Mouse (Mus musculus): Measurements from ENCODE around the gene Polr2l. TPM values are rescaled to one million over a fixed set of nuclear protein-coding genes. Genes with fewer than 3 reads are reported as not detected.
"Not testable (repeated sequence)": the region's sequence is repeated elsewhere in the genome, so short reads cannot be mapped to it uniquely, and the experiment has no call there.

Gene Polr2l
- polyA plus RNA-seq, 1 experiment from 2014 or later: 95.7 TPM

DNA sequence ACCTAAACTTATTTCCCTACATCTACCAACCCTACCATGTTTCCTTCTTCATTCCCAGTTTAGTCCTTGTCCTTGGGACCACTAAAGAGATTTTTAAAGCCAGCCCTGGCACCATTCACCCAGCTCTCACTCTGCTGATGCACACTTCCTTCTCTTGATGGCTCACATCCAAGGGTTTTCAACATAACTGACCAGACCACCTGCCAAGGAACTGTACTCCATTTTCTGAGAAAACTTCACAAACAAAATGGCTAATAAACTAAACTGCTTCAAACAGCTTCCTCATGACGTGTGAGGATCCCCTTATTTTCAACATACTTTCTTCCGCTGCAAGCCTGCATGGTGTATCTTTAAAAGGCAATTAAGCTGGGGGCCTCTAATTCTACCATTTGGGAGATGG lies 21.3 kb downstream of the Polr2l start:
- Histone ChIP-seq H3K4me3 (no peak overlapping the region), H3K27me3 (ENCODE audit: poor library complexity, severe bottlenecking) (peaks cover 18% of the 10 kb centered on the region), H3K36me3 (replicated peaks) (peaks cover 45% of the 10 kb centered on the region), H3K9me3 (no peaks in the 10 kb centered on the region), H3K4me1 (peaks cover 37% of the 10 kb centered on the region), H3K27ac (no peak overlapping the region)
- DNase-seq (ENCODE audit: extremely low spot score, low spot score): no peak
- 82% methylated on average over 2 of the region's 2 CpGs for WGBS

DNA sequence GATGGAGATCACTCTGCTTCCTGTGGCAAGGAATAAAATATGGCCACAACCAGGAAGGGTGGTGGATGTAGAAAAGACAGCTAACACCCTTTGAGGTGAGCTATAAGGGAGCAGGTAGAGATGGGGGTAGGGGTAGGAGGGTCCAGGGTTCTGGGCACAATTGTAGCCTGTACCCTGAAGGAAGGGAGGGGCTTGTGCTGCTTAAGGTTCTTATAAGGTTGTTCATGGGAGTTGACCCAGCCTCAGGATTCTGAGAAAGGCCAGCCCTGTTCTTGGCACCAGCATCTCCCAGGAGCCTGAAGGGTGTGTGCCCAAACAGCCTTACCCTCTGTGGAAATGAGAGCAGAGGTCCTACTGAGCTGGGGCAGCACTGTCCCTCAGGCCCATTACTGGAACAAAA lies 23.0 kb downstream of the Polr2l start:
- no peak for DNase-seq (ENCODE audit: extremely low spot score, low spot score)
- Histone ChIP-seq H3K36me3 (replicated peaks) (peaks cover 49% of the 10 kb centered on the region), H3K4me3 (no peak overlapping the region), H3K4me1 (peaks cover 45% of the 10 kb centered on the region), H3K9me3 (no peaks in the 10 kb centered on the region), H3K27ac (no peak overlapping the region), H3K27me3 (ENCODE audit: poor library complexity, severe bottlenecking) (peaks cover 8% of the 10 kb centered on the region; the same call in 1 of the 2 replicates)

DNA sequence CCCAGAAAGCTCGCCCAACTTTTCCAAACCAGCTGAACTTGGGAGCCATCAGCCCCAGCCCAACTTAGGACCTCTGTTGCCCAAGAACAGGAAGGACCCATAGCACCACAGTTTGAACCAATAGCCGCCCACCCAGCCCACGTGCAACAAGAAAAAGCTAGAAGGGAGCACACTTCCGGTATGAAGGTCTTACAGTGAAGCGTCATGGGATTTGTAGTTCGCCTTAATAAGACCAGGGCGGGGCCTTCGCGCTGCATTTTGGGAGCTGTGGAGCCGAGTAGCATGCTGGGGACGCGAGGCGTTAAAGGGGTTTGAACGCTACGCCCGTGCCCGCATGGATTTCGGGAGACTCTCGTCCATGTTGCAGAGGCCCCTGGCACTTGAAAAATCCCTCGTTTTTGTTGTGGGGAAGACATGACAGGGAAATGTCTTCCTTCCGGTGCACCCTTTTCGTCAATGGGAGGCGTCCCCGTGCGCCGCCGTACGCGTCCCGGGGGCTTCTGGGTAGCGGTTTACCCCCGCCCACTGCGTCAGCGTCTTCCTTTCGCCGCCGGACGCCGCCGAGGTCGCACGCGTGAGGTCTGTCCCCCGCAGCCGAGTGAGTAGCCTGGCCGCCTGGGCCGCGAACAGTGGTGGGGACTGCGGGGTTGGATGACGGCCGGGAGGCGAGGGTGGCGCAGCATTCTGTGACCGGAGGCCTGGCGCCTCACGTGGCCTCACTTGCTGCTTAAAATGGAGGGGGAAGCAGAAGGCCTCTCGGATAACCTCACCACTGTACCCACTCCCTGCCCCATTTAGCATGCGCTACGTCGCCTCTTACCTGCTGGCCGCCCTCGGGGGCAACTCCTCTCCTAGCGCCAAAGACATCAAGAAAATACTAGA lies 27.6 kb downstream of the Polr2l start, which contains the start of gene Rplp2:
Gene Rplp2, plus strand, starts transcription at position 261 of the 882 bp plus-strand sequence.
- WGBS: under 1% methylated on average over 63 of the region's 63 CpGs
- Histone ChIP-seq H3K4me1 (peaks cover 43% of the 10 kb centered on the region), H3K27me3 (ENCODE audit: poor library complexity, severe bottlenecking) (no peaks in the 10 kb centered on the region), H3K9me3 (no peaks in the 10 kb centered on the region), H3K27ac (peak within 1 kb of the TSS; percentile 95), H3K4me3 (peak within 1 kb of the TSS; percentile 84), H3K36me3 (replicated peaks) (peaks cover 45% of the 10 kb centered on the region)
- DNase-seq (ENCODE audit: extremely low spot score, low spot score): peak; percentile 95

DNA sequence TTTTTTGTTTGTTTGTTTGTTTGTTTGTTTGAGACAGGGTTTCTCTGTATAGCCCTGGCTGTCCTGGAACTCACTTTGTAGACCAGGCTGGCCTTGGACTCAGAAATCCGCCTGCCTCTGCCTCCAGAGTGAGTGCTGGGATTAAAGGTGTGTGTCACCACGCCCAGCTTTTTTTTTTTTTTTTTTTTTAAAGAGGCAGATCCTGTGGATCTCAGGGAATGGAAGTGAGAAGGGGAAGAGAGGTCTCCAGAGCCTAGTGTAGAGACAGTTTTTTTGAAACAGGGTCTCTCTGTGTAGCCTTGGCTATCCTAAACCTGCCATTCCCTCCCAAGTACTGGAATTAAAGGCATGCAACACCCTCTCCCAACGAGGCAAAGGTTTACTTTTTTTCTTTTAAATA lies 28.6 kb downstream of the Polr2l start:
- H3K9me3 ChIP-seq; H3K27me3 ChIP-seq (ENCODE audit: poor library complexity, severe bottlenecking); DNase-seq (ENCODE audit: extremely low spot score, low spot score): not testable (repeated sequence)
- Histone ChIP-seq H3K36me3 (replicated peaks) (peaks cover 45% of the 10 kb centered on the region), H3K4me1 (peaks cover 53% of the 10 kb centered on the region), H3K27ac (peak overlapping the region; percentile 95), H3K4me3 (peak overlapping the region; percentile 84; the same call in 1 of the 2 replicates)
- 85% methylated on average over 3 of the region's 3 CpGs for whole genome bisulfite sequencing

DNA sequence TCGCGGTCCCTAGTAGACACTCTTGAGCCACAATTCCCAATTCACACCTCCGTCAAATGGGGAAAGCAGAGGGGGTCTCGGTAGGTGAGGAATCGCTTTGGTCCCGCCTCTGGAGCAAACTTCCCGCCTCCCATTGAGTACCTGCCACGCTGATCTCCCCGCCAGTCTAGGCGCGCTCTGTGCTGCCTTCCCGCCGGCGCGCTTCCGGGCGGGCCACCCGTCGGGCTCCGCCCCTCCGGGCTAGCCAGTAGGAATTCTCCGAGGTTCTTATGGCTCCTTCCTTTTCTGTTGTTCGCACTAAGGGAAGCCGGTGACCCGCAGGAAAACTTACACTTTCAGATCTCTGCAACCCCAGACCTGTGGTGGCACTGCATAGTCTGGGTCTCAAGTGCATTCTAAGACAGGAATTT lies 31.1 kb downstream of the Polr2l start, which contains the start of gene Pidd1:
Gene Pidd1, minus strand, starts transcription at position 198 of the 410 bp plus-strand sequence.
- Histone ChIP-seq H3K27ac (peak within 1 kb of the TSS; percentile 90), H3K27me3 (ENCODE audit: poor library complexity, severe bottlenecking) (no peaks in the 10 kb centered on the region), H3K9me3 (no peaks in the 10 kb centered on the region), H3K4me3 (peak within 1 kb of the TSS; percentile 61), H3K36me3 (replicated peaks) (peaks cover 45% of the 10 kb centered on the region), H3K4me1 (peaks cover 57% of the 10 kb centered on the region)
- DNase-seq (ENCODE audit: extremely low spot score, low spot score): peak; percentile 81
- WGBS: under 1% methylated on average over 25 of the region's 25 CpGs

DNA sequence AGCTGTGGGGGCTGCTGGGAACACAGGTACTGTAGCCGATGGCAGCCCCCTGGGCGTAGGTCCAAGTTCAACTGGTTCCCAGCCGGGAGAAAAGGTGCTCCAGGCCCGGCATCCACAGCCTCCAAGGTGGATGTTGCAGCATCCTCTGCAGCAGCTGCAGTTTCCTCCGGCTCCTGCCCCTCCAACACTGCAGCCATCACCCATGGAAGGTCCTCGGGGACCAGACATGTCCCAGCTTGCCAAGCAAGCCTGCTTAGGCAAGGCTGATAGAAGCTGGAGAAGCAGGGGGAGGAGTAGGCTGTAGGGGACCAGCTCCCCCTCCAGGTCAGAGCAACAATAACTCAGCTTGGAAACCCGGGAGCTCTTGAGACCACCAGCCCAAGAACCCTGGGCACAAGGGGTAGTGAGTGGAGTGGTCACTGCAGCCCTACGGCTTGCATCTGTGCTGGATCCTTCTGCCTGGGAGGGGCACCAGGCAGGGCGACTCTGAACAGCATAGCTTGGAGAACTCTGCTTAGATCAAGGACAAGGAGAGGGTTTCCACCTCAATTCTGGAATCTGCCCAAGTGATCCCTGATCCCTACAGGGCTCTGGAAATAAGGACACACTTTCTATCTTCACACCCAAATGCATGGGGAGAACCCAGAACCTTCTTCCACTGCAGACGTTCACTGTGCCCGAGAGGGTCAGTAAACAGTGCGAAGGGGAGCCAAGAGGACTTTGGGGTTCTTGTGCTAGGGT lies 31.7 kb downstream of the Polr2l start:
- WGBS: 38% methylated on average over 12 of the region's 12 CpGs
- H3K9me3 ChIP-seq: no peaks in the 10 kb centered on the region
- peaks cover 45% of the 10 kb centered on the region for H3K36me3 ChIP-seq (replicated peaks)
- H3K27ac ChIP-seq: peak overlapping the region; percentile 90
- DNase-seq (ENCODE audit: extremely low spot score, low spot score): no peak
- H3K27me3 ChIP-seq (ENCODE audit: poor library complexity, severe bottlenecking): no peaks in the 10 kb centered on the region
- H3K4me3 ChIP-seq: peak overlapping the region; percentile 61
- H3K4me1 ChIP-seq: peaks cover 51% of the 10 kb centered on the region

DNA sequence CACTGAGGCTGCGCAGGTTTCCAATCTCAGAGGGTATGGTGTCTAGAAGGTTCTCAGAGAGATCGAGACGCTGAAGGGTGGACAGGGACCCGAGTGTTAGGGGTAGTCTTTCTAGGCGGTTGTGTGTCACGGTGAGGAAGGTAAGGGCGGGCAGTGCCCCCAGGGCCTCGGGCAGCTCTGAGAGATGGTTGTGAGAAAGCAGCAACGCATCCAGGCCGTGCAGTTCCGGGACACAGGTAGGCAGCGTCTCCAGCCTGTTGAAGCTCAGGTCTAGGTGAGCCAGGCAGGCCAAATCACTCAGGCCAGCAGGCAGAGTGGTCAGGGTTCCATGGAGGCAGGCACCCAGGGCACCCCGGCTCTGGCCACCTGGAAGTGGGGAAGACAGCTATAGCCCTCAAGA lies 32.7 kb downstream of the Polr2l start:
- Histone ChIP-seq H3K4me3 (peak overlapping the region; percentile 61), H3K4me1 (peaks cover 58% of the 10 kb centered on the region)
- 94% methylated on average over 13 of the region's 13 CpGs for WGBS

DNA sequence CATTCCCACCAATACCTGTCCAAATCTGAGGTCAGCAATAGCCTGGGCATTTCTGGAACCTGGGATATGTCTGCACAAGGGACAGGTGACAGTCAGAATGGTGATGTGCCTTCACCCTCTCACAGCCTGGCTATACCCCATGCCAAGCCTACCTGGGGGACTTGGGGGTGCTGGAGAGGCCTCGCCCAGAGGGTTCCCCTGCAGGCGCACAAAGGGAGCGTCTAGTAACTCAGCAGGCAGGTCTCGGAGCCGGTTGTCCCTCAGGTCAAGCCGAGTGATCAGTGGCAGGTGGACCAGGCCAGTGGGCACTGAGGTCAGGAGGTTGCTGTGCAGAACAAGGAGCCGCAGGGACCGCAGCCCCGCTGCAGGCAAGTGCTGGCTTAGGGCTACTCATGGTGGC lies 33.5 kb downstream of the Polr2l start:
- DNase-seq (ENCODE audit: extremely low spot score, low spot score): no peak
- Histone ChIP-seq H3K4me3 (peak overlapping the region; percentile 61), H3K36me3 (replicated peaks) (peaks cover 51% of the 10 kb centered on the region), H3K27me3 (ENCODE audit: poor library complexity, severe bottlenecking) (no peaks in the 10 kb centered on the region), H3K27ac (0 out of 2 replicates have a peak overlapping the region, but pooled peaks have one; percentile 8), H3K9me3 (no peaks in the 10 kb centered on the region), H3K4me1 (peaks cover 60% of the 10 kb centered on the region)
- WGBS: 94% methylated on average over 9 of the region's 9 CpGs

More for the DNA sequence above, 32.7 kb downstream of the Polr2l start:
- Histone ChIP-seq H3K27ac (peak overlapping the region; percentile 90), H3K36me3 (replicated peaks) (peaks cover 51% of the 10 kb centered on the region), H3K9me3 (no peaks in the 10 kb centered on the region), H3K27me3 (ENCODE audit: poor library complexity, severe bottlenecking) (no peaks in the 10 kb centered on the region)
- no peak for DNase-seq (ENCODE audit: extremely low spot score, low spot score)

DNA sequence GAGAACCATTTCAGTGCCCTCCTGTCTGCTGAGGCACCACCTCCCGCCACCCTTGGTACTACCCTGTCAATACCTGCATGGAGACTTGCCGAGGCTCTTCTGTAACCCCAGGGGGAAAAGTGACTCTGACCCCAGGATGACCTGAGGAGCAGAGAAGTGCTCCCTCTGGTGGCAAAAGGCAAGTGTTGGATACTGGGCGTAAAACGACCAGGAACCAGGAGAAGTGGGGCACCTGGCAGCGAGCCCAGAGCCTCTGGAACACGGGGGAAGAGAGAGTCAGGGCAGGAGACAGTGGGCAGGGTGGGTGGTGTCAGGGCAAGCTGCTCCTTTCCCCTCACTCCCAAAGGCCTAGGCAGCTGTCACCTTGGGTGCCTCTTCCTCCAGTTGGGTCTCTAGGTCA lies 34.3 kb downstream of the Polr2l start:
- WGBS: 39% methylated on average over 6 of the region's 6 CpGs
- Histone ChIP-seq H3K27ac (0 out of 2 replicates have a peak overlapping the region, but pooled peaks have one; percentile 3), H3K4me1 (peaks cover 68% of the 10 kb centered on the region), H3K27me3 (ENCODE audit: poor library complexity, severe bottlenecking) (no peaks in the 10 kb centered on the region), H3K4me3 (no peak overlapping the region; the same call in 1 of the 2 replicates), H3K9me3 (no peaks in the 10 kb centered on the region), H3K36me3 (replicated peaks) (peaks cover 51% of the 10 kb centered on the region)
- DNase-seq (ENCODE audit: extremely low spot score, low spot score): no peak

DNA sequence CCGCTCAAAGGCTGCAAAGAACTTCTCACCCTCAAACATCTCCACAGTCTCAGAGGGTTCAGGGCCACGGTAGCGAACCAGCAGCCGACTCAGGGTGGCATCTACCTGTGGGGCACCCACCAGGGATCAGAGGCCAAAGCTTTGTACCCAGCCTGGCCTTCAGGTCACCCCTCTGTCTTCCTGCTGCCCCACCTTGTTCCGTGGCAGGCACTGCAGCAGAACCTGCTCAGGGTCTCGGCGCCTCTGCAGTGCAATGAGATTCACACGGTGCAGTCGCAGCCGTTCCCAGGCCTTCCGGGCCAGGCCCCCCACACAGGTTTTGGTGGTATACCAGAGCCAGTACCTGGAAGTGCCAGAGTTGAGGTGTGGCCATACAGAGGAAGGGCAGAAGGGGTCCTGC lies 35.1 kb downstream of the Polr2l start:
- Histone ChIP-seq H3K36me3 (replicated peaks) (peaks cover 51% of the 10 kb centered on the region), H3K4me1 (peaks cover 76% of the 10 kb centered on the region)
- 98% methylated on average over 11 of the region's 11 CpGs for WGBS

DNA sequence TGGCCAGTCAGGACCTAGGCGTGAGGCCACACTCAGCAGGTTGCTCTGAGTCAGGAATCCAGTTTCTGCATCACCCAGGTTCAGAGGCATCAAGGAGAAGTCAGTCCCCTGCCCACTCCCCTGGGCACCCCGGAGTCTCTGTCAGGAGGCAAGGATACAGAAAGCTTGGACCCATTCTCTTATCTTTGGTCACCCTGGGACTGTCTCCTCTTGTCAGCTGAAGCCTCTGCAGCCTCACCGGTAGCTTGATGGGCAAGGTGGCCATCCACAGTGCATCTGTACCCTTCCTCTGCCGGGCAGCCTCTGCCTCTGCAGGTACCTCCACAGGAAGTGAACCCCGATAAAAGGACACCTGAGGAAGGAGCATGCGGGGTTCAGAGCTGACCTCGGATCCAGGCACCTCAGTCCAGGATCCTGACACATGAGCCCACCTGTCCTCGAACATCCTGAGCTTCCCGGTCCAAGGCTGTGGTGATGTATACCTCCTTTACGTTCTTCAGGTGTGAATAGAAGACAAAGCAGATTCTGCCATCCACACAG lies 35.7 kb downstream of the Polr2l start:
- Histone ChIP-seq H3K4me1 (peaks cover 78% of the 10 kb centered on the region), H3K27ac (no peak overlapping the region), H3K27me3 (ENCODE audit: poor library complexity, severe bottlenecking) (no peaks in the 10 kb centered on the region), H3K4me3 (no peak overlapping the region), H3K9me3 (no peaks in the 10 kb centered on the region), H3K36me3 (replicated peaks) (peaks cover 51% of the 10 kb centered on the region)
- DNase-seq (ENCODE audit: extremely low spot score, low spot score): no peak
- WGBS: 95% methylated on average over 10 of the region's 10 CpGs

More for the DNA sequence above, 35.1 kb downstream of the Polr2l start:
- DNase-seq (ENCODE audit: extremely low spot score, low spot score): no peak
- no peak overlapping the region for H3K4me3 ChIP-seq
- H3K9me3 ChIP-seq: no peaks in the 10 kb centered on the region
- no peak overlapping the region for H3K27ac ChIP-seq
- H3K27me3 ChIP-seq (ENCODE audit: poor library complexity, severe bottlenecking): no peaks in the 10 kb centered on the region

DNA sequence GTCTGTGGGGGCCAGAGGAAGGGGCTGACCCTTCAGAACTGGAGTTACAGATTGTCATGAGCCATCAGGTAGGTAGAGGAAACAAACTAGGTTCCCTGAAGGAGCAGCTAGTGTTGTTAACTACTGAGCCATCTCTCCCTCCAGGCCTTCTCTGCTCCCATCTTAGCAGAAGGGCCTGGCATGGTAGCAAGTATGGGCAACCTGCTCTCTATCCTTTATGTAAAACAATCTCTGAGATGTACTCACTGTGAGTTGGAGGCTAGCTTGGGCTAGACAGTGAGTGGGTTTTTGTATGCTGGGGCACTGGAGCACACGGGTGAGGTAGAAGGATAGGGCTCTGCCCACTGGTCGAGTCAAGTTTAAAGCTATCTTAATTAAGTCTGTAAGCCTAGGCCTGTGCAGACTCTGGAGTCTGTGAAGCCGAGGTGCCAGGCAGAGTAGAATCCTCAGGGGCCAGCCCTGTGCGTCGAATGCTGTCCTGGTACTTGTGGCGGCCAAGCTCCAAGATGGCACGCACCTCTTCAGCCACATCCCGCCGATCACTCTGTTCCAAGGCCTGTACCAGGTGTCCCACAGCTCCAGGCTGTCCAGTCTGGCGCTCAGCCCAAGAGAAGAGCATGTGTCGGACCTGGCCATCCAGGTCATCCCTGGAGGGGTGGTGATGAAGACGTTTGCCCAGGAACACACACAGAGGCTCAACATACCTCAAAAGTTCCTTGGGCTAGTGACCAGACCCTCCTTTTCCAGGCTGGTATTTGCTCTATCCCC lies 36.5 kb downstream of the Polr2l start:
- H3K4me1 ChIP-seq: peaks cover 78% of the 10 kb centered on the region
- no peaks in the 10 kb centered on the region for H3K27me3 ChIP-seq (ENCODE audit: poor library complexity, severe bottlenecking)
- no peak for DNase-seq (ENCODE audit: extremely low spot score, low spot score)
- no peaks in the 10 kb centered on the region for H3K9me3 ChIP-seq
- no peak overlapping the region for H3K4me3 ChIP-seq
- H3K36me3 ChIP-seq (replicated peaks): peaks cover 59% of the 10 kb centered on the region
- H3K27ac ChIP-seq: no peak overlapping the region
- 94% methylated on average over 12 of the region's 12 CpGs for WGBS
